Mouse (Mus musculus): ENCODE data around the gene Homer2. TPM values are rescaled to one million over a fixed set of nuclear protein-coding genes. Genes with fewer than 3 reads are reported as not detected.
A peak's percentile ranks its signal among the peaks of the same experiment; 100 is the strongest.

Homer2 gene
- polyA plus RNA-seq, 1 experiment from 2014 or later = 11.7 TPM

DNA sequence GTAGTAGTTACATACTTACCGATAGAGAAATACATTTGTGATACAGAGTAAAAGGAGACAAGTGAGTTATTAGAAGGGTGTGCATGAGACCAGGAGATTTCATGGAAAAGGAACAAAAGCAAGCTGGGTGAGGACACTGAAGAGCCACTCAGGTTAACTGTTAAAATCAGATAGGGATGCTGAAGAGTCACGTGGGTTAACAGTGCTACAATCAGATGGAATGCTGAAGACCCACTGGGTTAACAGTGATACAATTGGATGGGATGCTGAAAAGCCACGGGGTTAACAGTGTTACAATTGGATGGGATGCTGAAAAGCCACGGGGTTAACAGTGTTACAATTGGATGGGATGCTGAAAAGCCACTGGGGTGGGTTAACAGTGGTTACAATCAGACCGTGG, 102.3 kb downstream of the Homer2 start:
- WGBS = 86% methylated on average over 5 of the region's 5 CpGs
- H3K4me3 ChIP-seq (ENCODE audit: low read length) = no peak overlapping the region
- no peaks in the 10 kb centered on the region for H3K9me3 ChIP-seq (ENCODE audit: low read length)
- no peaks in the 10 kb centered on the region for H3K36me3 ChIP-seq (ENCODE audit: insufficient read depth, low read length)
- no peak overlapping the region for H3K4me2 ChIP-seq (replicated peaks; ENCODE audit: low read depth, low read length)
- H3K27ac ChIP-seq (ENCODE audit: low read length) = no peak overlapping the region
- no peak for ATAC-seq (ENCODE audit: low FRiP score, low TSS enrichment)
- H3K27me3 ChIP-seq (ENCODE audit: insufficient read depth, low read length) = no peaks in the 10 kb centered on the region
- no peaks in the 10 kb centered on the region for H3K4me1 ChIP-seq (ENCODE audit: insufficient read depth, low read length)
- no peak overlapping the region for H3K9ac ChIP-seq (replicated peaks; ENCODE audit: low read length)

DNA sequence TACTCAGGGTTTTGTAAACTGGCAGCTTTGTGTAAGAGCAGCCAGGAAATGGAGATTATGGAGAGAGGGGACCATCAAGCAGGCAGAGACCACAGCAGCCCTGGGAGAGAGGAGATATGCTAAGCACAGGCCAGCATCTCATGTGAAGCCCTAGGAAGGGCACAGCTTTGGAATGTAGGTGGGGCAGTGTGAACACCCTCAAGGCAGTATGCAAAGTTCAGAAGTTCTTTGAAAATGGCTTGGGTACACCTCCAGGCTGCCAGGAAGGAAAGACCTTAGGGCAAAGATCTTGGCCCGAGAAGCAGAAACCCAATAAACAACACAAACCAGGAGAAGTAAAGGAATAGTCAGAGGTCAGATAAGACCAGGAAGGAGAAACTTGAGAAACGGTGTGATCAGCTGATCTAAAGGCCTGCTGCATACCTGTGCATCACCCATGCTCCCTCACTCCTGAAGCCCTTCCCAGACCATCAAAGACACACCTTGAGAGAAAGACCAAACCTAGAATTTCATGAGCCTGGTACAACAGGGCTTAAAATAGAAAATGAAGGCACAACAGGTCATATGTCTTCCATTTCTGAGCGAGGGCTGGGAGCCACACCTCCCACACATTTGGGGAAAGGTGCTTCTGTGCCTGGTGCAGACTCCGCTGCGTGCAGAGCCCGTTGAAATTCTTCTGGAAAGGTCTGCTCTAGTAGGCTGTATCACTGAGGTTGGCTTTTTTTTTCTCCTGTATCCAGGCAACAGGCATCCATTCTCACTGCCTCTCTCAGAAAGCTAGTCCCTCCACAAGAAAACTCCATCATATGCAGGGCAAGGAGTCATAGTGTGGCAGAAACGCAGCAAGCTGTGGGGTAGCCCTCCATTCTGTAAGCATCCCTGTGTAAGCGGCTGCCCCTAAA, 107.7 kb downstream of the Homer2 start:
- Histone ChIP-seq H3K9ac (replicated peaks; ENCODE audit: low read length) (no peak overlapping the region), H3K9me3 (ENCODE audit: low read length) (no peaks in the 10 kb centered on the region), H3K36me3 (ENCODE audit: insufficient read depth, low read length) (peaks cover 17% of the 10 kb centered on the region), H3K4me1 (ENCODE audit: insufficient read depth, low read length) (no peaks in the 10 kb centered on the region), H3K4me2 (replicated peaks; ENCODE audit: low read depth, low read length) (no peak overlapping the region), H3K4me3 (ENCODE audit: low read length) (no peak overlapping the region), H3K27ac (ENCODE audit: low read length) (no peak overlapping the region), H3K27me3 (ENCODE audit: insufficient read depth, low read length) (no peaks in the 10 kb centered on the region)
- no peak for ATAC-seq (ENCODE audit: low FRiP score, low TSS enrichment)
- 67% methylated on average over 8 of the region's 8 CpGs for WGBS

DNA sequence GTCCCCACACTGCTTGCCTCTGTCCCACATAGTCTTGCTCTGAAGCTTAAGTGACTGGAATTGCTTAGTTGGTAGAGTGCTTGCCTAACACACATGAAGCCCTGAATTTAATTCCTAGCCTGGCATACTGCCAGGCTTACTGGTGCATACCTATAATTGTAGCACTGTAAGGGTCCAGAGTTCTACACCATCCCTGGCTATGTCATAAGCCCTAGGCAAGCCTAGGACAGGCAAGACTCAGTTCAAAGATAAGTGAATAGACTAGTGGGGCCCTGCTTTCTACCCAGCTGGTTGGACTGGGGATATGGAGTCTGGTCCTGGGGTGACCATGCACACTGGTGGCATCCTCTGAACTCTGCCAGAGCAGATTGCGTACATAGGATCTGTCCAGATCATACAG, 109.7 kb downstream of the Homer2 start:
- Histone ChIP-seq H3K27me3 (ENCODE audit: insufficient read depth, low read length) (no peaks in the 10 kb centered on the region), H3K4me3 (ENCODE audit: low read length) (no peak overlapping the region), H3K9me3 (ENCODE audit: low read length) (no peaks in the 10 kb centered on the region), H3K9ac (replicated peaks; ENCODE audit: low read length) (no peak overlapping the region), H3K36me3 (ENCODE audit: insufficient read depth, low read length) (peaks cover 31% of the 10 kb centered on the region), H3K27ac (ENCODE audit: low read length) (no peak overlapping the region), H3K4me2 (replicated peaks; ENCODE audit: low read depth, low read length) (no peak overlapping the region), H3K4me1 (ENCODE audit: insufficient read depth, low read length) (no peaks in the 10 kb centered on the region)
- ATAC-seq (ENCODE audit: low FRiP score, low TSS enrichment) = peak; percentile 23; the same call in 1 of the 2 replicates
- WGBS = 88% methylated on average over 1 of the region's 1 CpGs

DNA sequence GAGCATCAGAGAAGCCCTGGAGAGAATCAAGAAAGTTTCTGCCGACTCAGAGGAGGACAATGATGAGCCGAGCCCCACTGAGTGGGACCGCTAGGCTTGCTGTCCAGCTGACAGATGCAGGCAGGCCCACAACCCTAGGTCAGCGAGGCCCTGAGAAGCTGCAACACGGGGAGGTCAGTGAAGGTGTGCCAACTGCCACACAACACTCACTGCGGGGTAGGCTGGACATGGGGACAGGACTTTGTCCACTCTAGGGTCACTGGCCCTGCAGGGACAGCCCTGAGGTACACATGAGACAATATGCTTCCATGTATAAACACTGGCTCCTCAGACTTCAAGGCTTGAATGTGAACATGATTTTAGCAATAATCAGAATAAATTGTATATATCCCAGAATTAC, 111.2 kb downstream of the Homer2 start:
- Histone ChIP-seq H3K27ac (ENCODE audit: low read length) (no peak overlapping the region), H3K9ac (replicated peaks; ENCODE audit: low read length) (no peak overlapping the region), H3K27me3 (ENCODE audit: insufficient read depth, low read length) (no peaks in the 10 kb centered on the region), H3K4me2 (replicated peaks; ENCODE audit: low read depth, low read length) (no peak overlapping the region), H3K4me3 (ENCODE audit: low read length) (no peak overlapping the region), H3K36me3 (ENCODE audit: insufficient read depth, low read length) (peaks cover 41% of the 10 kb centered on the region), H3K9me3 (ENCODE audit: low read length) (no peaks in the 10 kb centered on the region), H3K4me1 (ENCODE audit: insufficient read depth, low read length) (no peaks in the 10 kb centered on the region)
- no peak for ATAC-seq (ENCODE audit: low FRiP score, low TSS enrichment)
- 84% methylated on average over 6 of the region's 6 CpGs for WGBS

DNA sequence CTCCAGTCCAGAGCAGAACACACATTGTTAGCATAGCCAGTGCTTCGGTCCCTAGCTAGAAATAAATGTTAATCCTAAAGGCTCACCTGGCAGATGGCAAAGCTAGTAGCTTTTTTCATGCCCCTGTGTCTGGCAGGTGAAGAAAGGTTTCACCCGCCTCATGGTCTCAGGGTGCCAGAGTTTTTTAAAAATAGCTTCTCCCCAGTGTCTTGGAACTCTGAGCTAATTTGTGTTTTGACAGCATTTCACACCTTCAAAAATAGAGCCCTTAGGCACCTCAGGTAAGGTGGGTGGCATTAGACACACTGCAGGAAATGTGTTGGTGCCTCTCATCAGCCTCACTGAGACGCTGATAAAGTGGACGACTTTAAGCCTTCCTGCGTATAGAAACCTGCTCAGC, 112.3 kb downstream of the Homer2 start:
- 92% methylated on average over 5 of the region's 5 CpGs for WGBS
- H3K4me3 ChIP-seq (ENCODE audit: low read length) = no peak overlapping the region
- H3K9ac ChIP-seq (replicated peaks; ENCODE audit: low read length) = no peak overlapping the region
- no peak for ATAC-seq (ENCODE audit: low FRiP score, low TSS enrichment)
- peaks cover 45% of the 10 kb centered on the region for H3K36me3 ChIP-seq (ENCODE audit: insufficient read depth, low read length)
- no peak overlapping the region for H3K27ac ChIP-seq (ENCODE audit: low read length)
- no peak overlapping the region for H3K4me2 ChIP-seq (replicated peaks; ENCODE audit: low read depth, low read length)
- no peaks in the 10 kb centered on the region for H3K4me1 ChIP-seq (ENCODE audit: insufficient read depth, low read length)
- H3K27me3 ChIP-seq (ENCODE audit: insufficient read depth, low read length) = no peaks in the 10 kb centered on the region
- H3K9me3 ChIP-seq (ENCODE audit: low read length) = no peaks in the 10 kb centered on the region

DNA sequence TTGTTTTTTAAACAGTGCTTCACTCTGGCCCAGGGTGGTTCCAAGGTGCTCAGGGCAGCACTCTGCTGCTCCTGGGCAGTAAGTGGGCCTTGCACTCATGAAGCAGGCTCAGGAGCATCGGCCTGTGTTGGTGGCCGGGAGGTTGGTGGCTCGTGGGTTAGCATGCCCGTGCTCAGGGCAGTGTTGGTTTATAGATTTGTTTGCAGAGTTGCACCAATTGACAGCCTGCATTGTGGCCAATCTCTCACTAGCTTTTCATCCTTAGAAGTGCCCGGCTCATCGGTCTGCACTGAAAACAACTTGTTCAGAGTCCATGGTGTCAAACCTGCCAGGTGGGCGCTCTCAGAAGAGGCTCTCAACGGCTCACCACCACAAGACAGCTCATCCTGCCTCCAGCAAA, 113.9 kb downstream of the Homer2 start:
- Histone ChIP-seq H3K4me1 (ENCODE audit: insufficient read depth, low read length) (no peaks in the 10 kb centered on the region), H3K27me3 (ENCODE audit: insufficient read depth, low read length) (no peaks in the 10 kb centered on the region), H3K27ac (ENCODE audit: low read length) (no peak overlapping the region), H3K36me3 (ENCODE audit: insufficient read depth, low read length) (peaks cover 46% of the 10 kb centered on the region), H3K4me3 (ENCODE audit: low read length) (no peak overlapping the region), H3K9me3 (ENCODE audit: low read length) (no peaks in the 10 kb centered on the region), H3K4me2 (replicated peaks; ENCODE audit: low read depth, low read length) (no peak overlapping the region), H3K9ac (replicated peaks; ENCODE audit: low read length) (no peak overlapping the region)
- 88% methylated on average over 8 of the region's 8 CpGs for WGBS
- ATAC-seq (ENCODE audit: low FRiP score, low TSS enrichment) = no peak

DNA sequence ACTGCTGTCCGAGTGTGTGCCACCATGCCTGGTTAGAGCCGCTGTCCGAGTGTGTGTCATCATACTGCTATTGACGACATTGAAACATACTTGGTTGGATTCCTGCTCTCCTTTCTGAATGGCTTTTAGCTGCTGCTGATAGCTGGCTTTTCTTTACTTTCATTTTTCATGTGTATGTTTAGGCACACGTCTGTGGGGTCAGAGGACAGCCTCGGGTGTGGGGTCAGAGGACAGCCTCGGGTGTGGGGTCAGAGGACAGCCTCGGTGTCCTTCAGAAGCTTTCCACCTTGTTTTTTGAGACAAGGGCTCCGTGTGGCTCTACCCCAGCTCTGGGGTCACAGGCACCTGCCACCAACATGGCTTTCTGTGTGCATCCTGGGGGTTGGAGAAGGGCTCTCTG, 114.6 kb downstream of the Homer2 start:
- Histone ChIP-seq H3K27ac (ENCODE audit: low read length) (no peak overlapping the region), H3K4me3 (ENCODE audit: low read length) (no peak overlapping the region), H3K4me1 (ENCODE audit: insufficient read depth, low read length) (no peaks in the 10 kb centered on the region), H3K27me3 (ENCODE audit: insufficient read depth, low read length) (no peaks in the 10 kb centered on the region), H3K4me2 (replicated peaks; ENCODE audit: low read depth, low read length) (no peak overlapping the region), H3K9ac (replicated peaks; ENCODE audit: low read length) (no peak overlapping the region), H3K9me3 (ENCODE audit: low read length) (no peaks in the 10 kb centered on the region), H3K36me3 (ENCODE audit: insufficient read depth, low read length) (peaks cover 48% of the 10 kb centered on the region)
- ATAC-seq (ENCODE audit: low FRiP score, low TSS enrichment) = no peak
- WGBS = 83% methylated on average over 9 of the region's 9 CpGs

DNA sequence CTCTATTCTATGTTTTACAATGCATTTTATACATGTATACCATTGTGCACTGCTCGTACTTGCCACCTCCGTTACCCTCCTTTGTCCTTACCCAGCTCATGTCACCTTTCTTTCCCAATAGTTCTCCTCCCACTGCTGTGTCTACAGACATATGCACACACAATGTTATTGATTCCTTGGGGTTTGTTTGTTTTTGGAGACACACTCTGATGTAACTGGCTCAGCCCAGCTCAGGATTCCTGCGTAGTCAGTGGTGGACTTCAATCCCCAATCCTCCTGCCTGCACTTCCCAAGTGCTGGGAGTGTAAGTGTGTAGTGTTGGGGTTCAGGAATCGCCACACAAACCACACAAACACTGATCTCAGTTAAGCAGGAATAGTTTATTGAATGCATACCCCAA, 120.1 kb downstream of the Homer2 start:
- Histone ChIP-seq H3K4me1 (ENCODE audit: insufficient read depth, low read length) (no peaks in the 10 kb centered on the region), H3K36me3 (ENCODE audit: insufficient read depth, low read length) (peaks cover 37% of the 10 kb centered on the region), H3K9ac (replicated peaks; ENCODE audit: low read length) (no peak overlapping the region), H3K4me2 (replicated peaks; ENCODE audit: low read depth, low read length) (no peak overlapping the region), H3K27ac (ENCODE audit: low read length) (no peak overlapping the region), H3K27me3 (ENCODE audit: insufficient read depth, low read length) (no peaks in the 10 kb centered on the region), H3K4me3 (ENCODE audit: low read length) (no peak overlapping the region), H3K9me3 (ENCODE audit: low read length) (peaks cover 9% of the 10 kb centered on the region)
- ATAC-seq (ENCODE audit: low FRiP score, low TSS enrichment) = no peak
- 89% methylated on average over 4 of the region's 4 CpGs for WGBS

DNA sequence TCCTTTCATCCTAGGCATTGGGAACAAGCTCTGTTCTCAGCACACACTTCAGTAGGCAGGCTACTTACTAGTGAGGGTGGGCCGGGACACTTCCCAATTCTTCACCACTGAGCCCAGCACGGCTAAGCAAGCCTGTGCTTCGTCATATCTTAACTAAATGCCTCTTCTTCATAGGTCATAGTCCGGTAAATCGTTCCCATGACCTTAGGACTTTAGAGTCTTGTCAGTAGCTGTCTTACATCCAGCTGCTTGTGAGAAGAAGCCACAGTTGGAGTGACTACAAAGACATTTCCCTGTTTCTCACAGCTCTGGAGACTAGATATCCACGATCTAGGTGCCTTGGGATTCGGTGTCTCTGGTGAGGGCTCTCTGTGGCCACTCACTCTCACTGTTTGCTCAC, 122.0 kb downstream of the Homer2 start:
- no peaks in the 10 kb centered on the region for H3K27me3 ChIP-seq (ENCODE audit: insufficient read depth, low read length)
- peaks cover 9% of the 10 kb centered on the region for H3K9me3 ChIP-seq (ENCODE audit: low read length)
- no peak overlapping the region for H3K27ac ChIP-seq (ENCODE audit: low read length)
- H3K4me3 ChIP-seq (ENCODE audit: low read length) = no peak overlapping the region
- H3K4me2 ChIP-seq (replicated peaks; ENCODE audit: low read depth, low read length) = no peak overlapping the region
- H3K36me3 ChIP-seq (ENCODE audit: insufficient read depth, low read length) = peaks cover 26% of the 10 kb centered on the region
- 91% methylated on average over 7 of the region's 7 CpGs for WGBS
- no peak overlapping the region for H3K9ac ChIP-seq (replicated peaks; ENCODE audit: low read length)
- no peaks in the 10 kb centered on the region for H3K4me1 ChIP-seq (ENCODE audit: insufficient read depth, low read length)
- ATAC-seq (ENCODE audit: low FRiP score, low TSS enrichment) = no peak

DNA sequence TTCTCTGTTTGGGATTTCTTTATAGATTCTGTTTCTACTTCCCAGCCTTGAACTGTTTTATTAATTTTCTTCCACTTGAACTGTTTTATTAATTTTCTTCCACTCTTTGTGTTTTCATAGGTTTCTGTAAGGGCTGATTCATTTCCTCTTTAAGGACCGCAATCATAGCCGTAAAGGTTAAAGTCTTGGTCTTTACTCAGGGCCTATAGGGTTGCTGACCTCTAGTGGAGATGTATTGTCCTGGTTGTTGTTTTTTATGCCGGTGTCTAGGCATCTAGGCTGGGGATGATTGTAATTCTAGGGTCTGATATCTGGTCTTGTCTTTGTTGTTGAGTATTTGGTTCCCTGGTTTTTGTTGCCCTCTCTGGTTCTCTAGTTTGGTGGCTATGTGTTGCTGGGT, 123.8 kb downstream of the Homer2 start:
- Histone ChIP-seq H3K4me3 (ENCODE audit: low read length) (no peak overlapping the region), H3K27me3 (ENCODE audit: insufficient read depth, low read length) (no peaks in the 10 kb centered on the region), H3K36me3 (ENCODE audit: insufficient read depth, low read length) (peaks cover 34% of the 10 kb centered on the region), H3K9me3 (ENCODE audit: low read length) (peaks cover 9% of the 10 kb centered on the region), H3K4me1 (ENCODE audit: insufficient read depth, low read length) (no peaks in the 10 kb centered on the region), H3K27ac (ENCODE audit: low read length) (no peak overlapping the region), H3K9ac (replicated peaks; ENCODE audit: low read length) (no peak overlapping the region), H3K4me2 (replicated peaks; ENCODE audit: low read depth, low read length) (no peak overlapping the region)
- WGBS = 67% methylated on average over 3 of the region's 3 CpGs
- ATAC-seq (ENCODE audit: low FRiP score, low TSS enrichment) = no peak

All from kidney, embryonic 16.5 days (tissue).